In the genomic region with DNA sequence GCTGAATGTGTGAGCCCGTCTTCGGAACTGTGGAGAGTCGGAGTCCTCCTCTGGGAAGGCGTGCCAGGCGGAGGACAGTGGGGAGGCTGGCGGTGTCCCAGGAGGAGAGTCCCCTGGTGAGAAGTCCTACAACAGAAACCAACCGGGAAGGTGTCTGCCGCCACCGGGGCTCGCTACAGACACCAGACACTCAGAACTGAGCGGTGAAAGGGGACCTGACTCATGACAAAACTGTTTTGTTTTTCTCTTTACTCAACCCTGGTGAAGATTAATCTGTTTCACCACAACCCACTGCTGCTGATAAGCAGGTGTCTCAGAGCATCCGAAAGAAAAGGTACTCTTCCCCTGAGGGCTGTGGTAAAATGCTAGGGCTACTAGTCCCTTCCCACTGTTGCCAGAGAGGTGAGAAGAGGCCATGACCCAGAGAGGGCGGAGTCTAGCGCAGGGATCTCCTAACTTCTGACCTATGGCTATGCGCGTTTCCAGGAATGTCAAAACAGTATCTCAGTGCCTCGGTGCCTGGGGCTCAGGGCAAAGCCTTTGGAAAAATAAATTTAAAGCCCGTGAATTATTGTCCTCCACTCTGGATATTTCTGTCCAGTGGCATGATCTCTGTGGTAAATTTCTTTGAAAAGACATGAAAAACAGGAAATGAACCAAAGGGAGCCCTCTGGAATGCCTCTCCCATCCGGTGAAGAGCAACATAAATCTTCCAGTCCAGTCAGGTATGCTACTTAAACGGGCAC, we compare ENCODE assay signal across 10 mouse cellular contexts.
DNase-seq lines count a peak whose midpoint lies in the region; ATAC-seq lines count a peak whose summit lies in the region.
"Had no signal": no experiment of that assay in that cellular context is flagged by ENCODE, and none has a peak within 500 bp of the region (broad histone marks: within the 10 kb centered on the region; RNA-seq: fewer than 3 reads in every experiment).

No protein-coding gene starts in this region.

- intact Hi-C loops in heart, postnatal 25 days (cut with DNase I), result no loop called here
- intact Hi-C loops in gastrocnemius, postnatal 36 days (cut with DNase I), result no loop called here

- no peak overlapping the region for H3K4me2 ChIP-seq in heart, embryonic 15.5 days
- H3K4me2 ChIP-seq in heart, embryonic 11.5 days, result no peak overlapping the region

- no peak for DNase-seq in heart, postnatal 25 days (ENCODE audit: low spot score)
- DNase-seq in kidney, postnatal 10 days, result peak; percentile 61
- peak; percentile 54 for DNase-seq in thymus, postnatal 14 days
- DNase-seq in gastrocnemius, postnatal 36 days, result no peak
- DNase-seq in spleen, adult 12 weeks (ENCODE audit: low spot score), result no peak
- DNase-seq: heart, postnatal 14 days; lung, postnatal 10 days had no signal

- peaks cover 4% of the 10 kb centered on the region; the same call in 1 of the 2 replicates for H3K4me1 ChIP-seq in heart, embryonic 15.5 days (replicated peaks)
- H3K4me1 ChIP-seq in heart, embryonic 11.5 days (ENCODE audit: control insufficient read depth, insufficient read depth, low read length), result 0 out of 2 replicates have a peak, but pooled peaks cover 3% of the 10 kb centered on the region

- 62% methylated on average over 20 of the region's 20 CpGs for WGBS in heart, embryonic 15.5 days
- WGBS in heart, embryonic 11.5 days (ENCODE audit: insufficient replicate concordance), result 57% methylated on average over 20 of the region's 20 CpGs

- peaks cover 36% of the 10 kb centered on the region for H3K36me3 ChIP-seq in heart, embryonic 15.5 days
- H3K36me3 ChIP-seq in heart, embryonic 11.5 days (ENCODE audit: control insufficient read depth, insufficient read depth, low read length), result no peaks in the 10 kb centered on the region; the same call in none of the 2 replicates

- H3K4me3 ChIP-seq in heart, embryonic 15.5 days, result no peak overlapping the region
- no peak overlapping the region for H3K4me3 ChIP-seq in heart, embryonic 11.5 days (ENCODE audit: low read depth, low read length)

- H3K27ac ChIP-seq in heart, embryonic 15.5 days, result peak overlapping the region; percentile 34; the same call in 1 of the 2 replicates
- H3K27ac ChIP-seq in heart, embryonic 11.5 days (ENCODE audit: low read depth, low read length), result no peak overlapping the region

- no peak for ATAC-seq in heart, embryonic 15.5 days (replicated peaks; ENCODE audit: insufficient number of reproducible peaks, insufficient read depth, low FRiP score, low read depth)
- ATAC-seq in common myeloid progenitor, adult 5-6 weeks (replicated peaks; ENCODE audit: low read depth, poor library complexity, severe bottlenecking), result peak; percentile 61
- no peak for ATAC-seq in heart, embryonic 11.5 days (replicated peaks; ENCODE audit: insufficient number of reproducible peaks, low FRiP score, low TSS enrichment)

- no peaks in the 10 kb centered on the region for H3K27me3 ChIP-seq in heart, embryonic 15.5 days
- no peaks in the 10 kb centered on the region for H3K27me3 ChIP-seq in heart, embryonic 11.5 days (ENCODE audit: control insufficient read depth, insufficient read depth, low read length)

- no peak overlapping the region for H3K9ac ChIP-seq in heart, embryonic 15.5 days
- H3K9ac ChIP-seq in heart, embryonic 11.5 days (ENCODE audit: low read depth, low read length), result no peak overlapping the region

- H3K9me3 ChIP-seq in heart, embryonic 15.5 days (replicated peaks), result no peaks in the 10 kb centered on the region
- no peaks in the 10 kb centered on the region for H3K9me3 ChIP-seq in heart, embryonic 11.5 days (replicated peaks; ENCODE audit: control insufficient read depth, low read length)

Comparison
In these comparisons a context has a peak if more than half of its experiments do, and no peak if none do; other contexts are left out.
1. DNase-seq: peak in kidney, postnatal 10 days (single experiment) and thymus, postnatal 14 days (single experiment); none in heart, postnatal 25 days (single experiment), gastrocnemius, postnatal 36 days (0 of 2) and spleen, adult 12 weeks (single experiment).